Mouse (Mus musculus) inflammation-experienced regulatory T-cells, adult 6 months (primary cell): Measurements from ENCODE around the gene Crip2. TPM values are rescaled to one million over a fixed set of nuclear protein-coding genes. Genes with fewer than 3 reads are reported as not detected.

Source experiments
- ATAC-seq: one replicate; pipeline ENCODE4 v1.8.0; 2017
- polyA plus RNA-seq, 3 experiments: library from polyadenylated mRNA; unstranded; fragments of 100-300 nt; shearing (Covaris generic); gene quantifications; one replicate each; pipeline ENCODE4 v1.2.1; 2017

Gene Crip2
- polyA plus RNA-seq, 3 experiments from 2014 or later, result 4.9 to 10.4 (median 6.0) TPM

GRCm38 (mm10) chr12:113185442-113186291 is 45.6 kb downstream of the Crip2 start, which contains the start of gene Tmem121:
TSS of gene Tmem121 (plus strand) at chr12:113185930.
- ATAC-seq, result no peak

- no peak for ATAC-seq
Measured at GRCm38 (mm10) chr12:113186326-113187010, 46.4 kb downstream of the Crip2 start.

- no peak for ATAC-seq
Measured at GRCm38 (mm10) chr12:113187011-113187375, 47.0 kb downstream of the Crip2 start.

- peak; percentile 82 for ATAC-seq
Measured at GRCm38 (mm10) chr12:113187584-113188295, 47.7 kb downstream of the Crip2 start.

GRCm38 (mm10) chr12:113188349-113189055 is 48.5 kb downstream of the Crip2 start:
- ATAC-seq, result no peak

- no peak for ATAC-seq
Measured at GRCm38 (mm10) chr12:113193423-113193822, 53.4 kb downstream of the Crip2 start.

Other genes with a start within 250 kb of the Crip2 start
- gene Jag2, start 210.5 kb upstream of the Crip2 start, polyA plus RNA-seq, result under 1 TPM; 0.39 to 0.59 (median 0.50) TPM
- 10 to 100 TPM; 33.0 to 42.6 (median 40.7) TPM for gene Nudt14, start 198.1 kb upstream of the Crip2 start, polyA plus RNA-seq
- 1 to 10 TPM; 7.2 to 8.8 (median 7.3) TPM for gene Btbd6, start 163.8 kb upstream of the Crip2 start, polyA plus RNA-seq
- gene Brf1, start 139.5 kb upstream of the Crip2 start, polyA plus RNA-seq, result 10 to 100 TPM; 20.2 to 32.0 (median 30.5) TPM
- gene Pacs2, start 125.7 kb upstream of the Crip2 start, polyA plus RNA-seq, result 1 to 10 TPM; 5.0 to 8.6 (median 6.8) TPM
- under 1 TPM in 1 of 3 experiments, not detected in 2; 0.30 TPM for gene Tex22, start 65.7 kb upstream of the Crip2 start, polyA plus RNA-seq
- 10 to 100 TPM; 12.1 to 15.0 (median 13.8) TPM for gene Mta1, start 42.0 kb upstream of the Crip2 start, polyA plus RNA-seq
- 1,000 to 10,000 TPM in 1 of 3 experiments, 100 to 1,000 TPM in 2; 839 to 2,286 (median 900) TPM for gene Crip1, start 6.1 kb downstream of the Crip2 start, polyA plus RNA-seq
- gene Tedc1, start 16.2 kb downstream of the Crip2 start, polyA plus RNA-seq, result 10 to 100 TPM in 1 of 3 experiments, 1 to 10 TPM in 1, under 1 TPM in 1; 0.90 to 12.3 (median 3.1) TPM
- gene Tmem121, start 45.7 kb downstream of the Crip2 start, polyA plus RNA-seq, result under 1 TPM in 1 of 3 experiments, not detected in 2; 0.23 TPM